Mouse (Mus musculus) gastrocnemius, postnatal 10 days (tissue): ENCODE measurements around the gene Deup1. TPM values are rescaled to one million over a fixed set of nuclear protein-coding genes. Genes with fewer than 3 reads are reported as not detected.

ENCODE experiments used
- DNase-seq: peaks from one replicate; pipeline ENCODE4 v3.0.0; 2021; ENCODE audit warnings: mixed read lengths
- total RNA-seq, 2 experiments: library from RNA; stranded (reverse); gene quantifications; 2 replicates each; pipeline ENCODE4 v1.2.3; 2021

The Deup1 gene
- total RNA-seq, 2 experiments from 2014 or later: 0.09 to 0.11 TPM

DNA sequence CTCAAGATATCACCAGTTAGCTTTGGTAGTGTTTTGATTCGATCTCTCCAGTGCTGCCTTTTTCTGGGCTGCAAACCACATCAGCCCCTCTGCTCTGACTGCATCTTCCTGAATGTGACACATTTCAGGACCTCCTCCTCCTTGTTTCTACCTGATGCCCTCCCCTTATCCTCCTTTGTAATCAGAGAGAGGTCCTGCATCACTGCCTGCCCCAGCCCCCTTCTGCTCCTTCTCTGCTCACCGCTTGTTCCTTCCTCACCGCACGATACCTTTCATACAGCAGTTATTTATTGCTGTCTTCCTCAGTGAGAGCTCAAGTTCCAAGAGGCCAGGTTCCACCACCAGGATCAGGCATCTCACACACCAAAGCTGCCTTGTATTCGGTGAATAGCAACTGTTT, 96.5 kb downstream of the Deup1 start:
- DNase-seq: no peak

DNA sequence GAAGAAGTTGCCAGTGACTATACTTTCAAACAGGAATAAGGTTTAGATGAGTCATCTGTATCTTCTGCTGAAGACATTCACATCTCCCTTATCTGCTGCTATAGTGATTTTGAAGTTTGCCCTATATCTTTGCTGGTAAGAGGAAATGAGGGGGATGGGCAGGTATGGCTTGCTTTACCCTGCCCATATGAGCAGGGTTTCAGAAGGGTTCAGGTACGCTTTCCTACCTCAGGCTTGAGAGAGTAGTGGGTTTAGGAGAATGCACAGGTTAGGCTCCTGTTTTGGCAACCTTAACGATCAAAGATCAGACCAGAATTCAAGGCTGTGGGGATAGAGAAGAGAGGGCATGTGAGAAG, 97.8 kb downstream of the Deup1 start:
- DNase-seq: no peak

DNA sequence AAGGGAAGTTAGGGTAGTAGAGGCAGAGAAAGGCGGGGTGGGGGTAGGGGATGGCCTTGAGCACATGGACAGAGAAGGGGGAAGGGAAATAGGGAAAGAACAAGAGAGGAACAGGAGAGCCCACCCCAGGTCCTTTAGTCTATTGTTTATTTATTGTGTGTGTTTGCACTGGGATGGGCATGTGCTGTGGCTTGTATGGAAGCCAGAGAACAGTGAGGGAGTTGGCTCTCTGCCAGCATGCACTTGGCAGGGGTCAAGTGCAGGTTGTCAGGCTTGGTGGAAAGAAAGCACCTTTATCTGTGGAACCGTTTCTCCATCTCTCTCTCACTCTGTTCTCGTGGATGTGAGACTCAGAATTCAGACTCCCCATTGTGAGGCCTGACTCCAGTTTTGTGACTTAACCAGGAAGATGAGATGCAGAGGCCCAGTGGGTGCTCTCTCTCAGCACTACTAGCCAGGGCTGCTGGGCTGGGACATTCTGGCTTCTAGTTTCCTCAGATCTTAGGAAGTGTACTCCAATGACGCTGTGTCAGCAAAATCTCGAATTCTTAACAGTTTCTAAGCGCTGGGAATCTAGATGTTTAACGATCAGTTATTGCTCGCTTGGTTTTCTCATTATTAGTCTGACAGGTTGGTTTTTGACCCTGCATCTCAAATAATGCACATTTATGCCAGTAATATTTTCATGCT, 98.3 kb downstream of the Deup1 start:
- no peak for DNase-seq

DNA sequence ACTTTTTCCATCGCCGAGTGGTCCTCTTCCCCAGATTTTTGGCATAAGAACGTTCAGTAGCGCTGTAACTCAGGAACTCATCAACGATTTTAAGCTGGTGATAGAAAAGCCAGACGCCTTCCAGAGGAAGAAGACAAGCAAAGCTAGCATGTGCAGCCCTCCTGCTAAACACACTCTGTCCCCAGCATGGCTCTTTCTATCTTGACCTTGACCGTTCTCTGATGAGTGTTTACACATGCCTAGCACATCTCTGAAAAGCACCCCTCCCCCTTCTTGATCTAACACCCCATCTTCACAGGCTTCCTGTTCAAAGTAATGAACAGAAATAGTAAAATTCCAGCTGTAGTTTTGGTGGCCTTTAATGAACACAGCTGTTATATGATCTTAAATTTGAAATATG, 99.4 kb downstream of the Deup1 start:
- no peak for DNase-seq

DNA sequence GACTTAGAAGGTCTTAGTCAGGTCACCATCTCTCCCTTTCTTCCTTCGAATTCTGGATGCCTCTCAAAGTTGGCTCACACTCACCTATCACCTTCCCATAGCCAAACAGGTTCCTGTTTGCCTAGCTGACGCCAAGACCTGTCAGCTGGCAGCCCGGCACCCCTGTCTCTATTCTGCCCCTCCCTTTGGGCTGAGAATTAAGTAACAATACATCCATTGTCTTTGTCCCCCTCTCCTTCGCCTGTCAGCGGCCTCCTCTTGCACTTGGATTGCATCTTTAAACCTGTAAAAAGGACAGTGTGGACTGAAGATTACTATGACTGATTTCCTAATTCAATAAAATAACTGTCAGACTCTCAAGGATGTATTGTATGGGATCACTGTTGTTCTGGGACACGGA, 99.9 kb downstream of the Deup1 start:
- no peak for DNase-seq

DNA sequence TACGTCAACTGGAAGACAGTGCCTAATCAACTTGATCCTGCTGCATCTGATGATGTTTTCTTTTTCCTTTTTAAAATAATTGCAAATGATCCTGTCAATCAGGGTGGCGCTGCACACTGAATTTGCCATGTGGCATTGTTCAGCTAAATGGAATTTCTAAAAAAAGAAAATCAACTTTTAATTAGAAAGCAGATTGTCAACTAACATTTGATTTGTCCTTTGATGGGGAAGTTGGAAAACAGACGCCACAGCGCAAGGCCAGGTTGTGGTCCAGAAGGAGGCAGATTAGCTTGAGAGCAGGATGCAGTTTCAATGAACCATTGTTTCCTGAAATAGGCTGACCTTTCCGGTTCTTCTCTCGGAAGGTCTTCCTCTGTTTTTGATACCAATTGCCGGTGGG, 101.2 kb downstream of the Deup1 start:
- no peak for DNase-seq

DNA sequence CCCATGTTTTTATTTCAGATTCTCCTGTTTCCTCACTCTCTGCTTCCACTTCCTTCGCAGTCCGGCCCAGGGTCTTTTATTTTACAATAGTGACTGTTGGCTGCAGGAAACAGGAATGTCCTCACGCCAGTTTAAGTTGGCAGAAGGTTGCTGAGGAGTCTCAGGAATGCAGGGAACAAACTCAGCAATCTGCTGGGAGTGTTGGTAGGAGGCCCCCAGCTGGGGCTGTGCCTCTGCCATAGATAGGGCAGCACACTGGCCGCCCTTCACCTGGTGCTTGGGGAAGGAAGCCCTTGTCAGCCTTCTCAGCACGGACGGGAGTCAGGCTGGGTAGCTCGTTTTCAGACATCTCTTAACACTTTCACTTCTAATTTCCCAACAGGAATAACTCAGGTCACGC, 102.5 kb downstream of the Deup1 start:
- DNase-seq: no peak

DNA sequence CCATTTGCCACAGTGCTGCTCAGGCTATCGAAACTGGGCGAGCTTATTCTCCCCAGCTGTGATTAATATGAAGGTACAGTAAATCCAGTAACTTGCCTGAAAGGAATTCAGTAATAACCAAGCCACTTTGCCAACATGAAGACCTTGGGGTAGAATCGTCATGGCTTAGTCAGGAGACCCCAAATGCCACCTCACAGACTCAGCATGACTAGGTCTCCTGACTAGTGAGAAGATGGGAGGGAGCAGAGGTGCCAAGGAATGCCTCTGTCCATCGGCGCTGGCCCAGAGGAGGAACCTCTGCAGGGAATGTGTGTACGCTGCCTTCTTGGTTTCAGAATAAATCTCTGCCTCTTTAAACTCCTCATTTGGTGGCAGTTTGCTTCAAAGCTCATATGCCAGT, 104.1 kb downstream of the Deup1 start:
- DNase-seq: no peak

DNA sequence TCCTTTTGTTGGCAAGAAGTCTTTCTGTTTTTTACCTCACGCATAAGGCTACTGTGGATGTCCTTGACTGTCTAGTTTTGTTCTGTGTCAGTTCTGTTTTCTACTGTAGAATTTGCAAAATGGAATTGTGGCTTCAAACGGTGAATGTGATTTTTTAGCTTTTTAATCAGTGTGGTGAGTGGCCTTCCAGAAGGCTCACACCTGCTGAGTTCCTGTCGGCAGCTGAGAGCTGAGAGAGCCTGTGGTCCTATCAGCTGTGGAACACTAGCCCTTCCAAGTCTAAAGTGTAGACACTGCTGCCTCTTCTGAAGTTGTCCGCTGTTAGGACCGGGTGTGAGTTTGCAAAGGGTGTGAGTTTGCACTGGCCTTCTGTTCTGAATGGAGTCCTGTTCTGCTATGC, 104.8 kb downstream of the Deup1 start:
- no peak for DNase-seq

DNA sequence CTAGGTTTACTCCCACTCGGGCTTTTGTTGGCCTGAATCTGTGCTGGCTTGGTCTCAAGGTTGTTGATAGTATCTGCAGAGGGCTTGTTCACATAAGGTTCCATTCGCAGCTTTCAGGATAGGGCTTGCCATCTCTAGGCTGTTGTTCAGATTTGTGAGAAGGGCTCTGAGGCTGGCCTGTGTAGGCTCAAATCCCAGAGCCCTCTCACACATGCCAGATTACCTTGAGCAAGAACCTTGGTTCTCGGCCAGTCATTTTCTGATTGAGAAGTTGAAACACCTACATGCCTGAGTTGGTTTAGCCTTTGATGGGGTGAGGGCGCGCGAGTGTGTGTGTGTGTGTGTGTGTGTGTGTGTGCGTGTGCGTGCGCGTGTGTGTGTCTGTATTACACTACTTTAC, 105.4 kb downstream of the Deup1 start:
- no peak for DNase-seq

DNA sequence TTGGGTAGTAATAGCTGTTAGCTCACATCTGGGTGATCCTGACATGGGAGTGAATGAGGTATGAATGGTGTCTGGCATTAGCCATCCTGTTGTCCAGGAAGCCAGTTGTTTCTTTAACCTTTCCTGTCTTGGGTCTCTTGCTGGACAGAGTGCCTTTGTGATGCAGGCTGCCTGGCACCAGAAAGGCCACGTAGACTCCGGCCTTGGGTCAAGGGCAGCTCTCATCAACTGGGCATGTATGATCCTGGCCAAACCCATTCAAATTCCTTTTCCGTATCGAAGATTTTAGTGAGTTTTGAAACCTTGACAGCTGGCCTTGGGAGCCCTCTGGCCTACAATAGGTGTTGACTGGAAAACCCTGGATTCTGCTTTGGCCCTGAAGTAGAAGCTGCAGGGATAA, 109.8 kb downstream of the Deup1 start:
- no peak for DNase-seq

DNA sequence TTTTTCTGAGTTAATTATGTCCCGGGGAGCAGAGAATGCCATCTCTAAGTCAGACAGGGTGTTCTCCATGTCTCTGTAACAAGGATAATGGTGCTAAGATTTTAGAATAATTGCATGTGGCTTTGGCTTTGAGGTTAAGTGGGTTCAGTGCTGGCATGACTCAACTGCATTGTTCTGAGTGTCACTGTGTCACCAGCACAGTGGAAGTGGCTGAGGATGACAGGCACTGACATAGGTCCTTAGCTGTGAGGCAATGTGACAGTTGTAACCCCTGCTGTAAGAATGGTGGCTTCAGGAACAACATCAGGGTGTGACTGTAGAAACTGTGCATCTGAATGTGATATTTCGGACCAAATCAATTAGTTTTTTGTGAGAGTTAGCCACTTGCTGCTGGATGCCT, 111.7 kb downstream of the Deup1 start:
- DNase-seq: no peak

DNA sequence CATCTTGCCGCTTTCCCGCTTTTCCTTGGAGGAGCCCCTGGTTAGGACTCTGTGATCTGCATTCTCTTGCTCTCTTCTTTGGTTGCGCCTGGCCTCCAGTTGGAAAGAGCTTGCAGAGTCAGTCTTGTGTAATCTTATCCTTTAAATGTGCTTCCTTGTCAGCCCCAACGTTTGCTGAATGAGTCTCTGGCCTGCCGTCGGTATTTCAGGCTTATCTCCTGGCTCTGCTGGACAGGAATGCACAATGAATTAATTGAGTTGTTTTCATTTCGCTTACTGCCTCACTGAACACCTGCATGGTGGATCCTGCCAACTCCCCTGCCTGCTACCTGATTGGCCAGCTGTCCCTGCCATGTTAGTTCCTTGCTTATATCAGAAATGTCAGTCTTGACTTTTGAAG, 114.8 kb downstream of the Deup1 start:
- no peak for DNase-seq

DNA sequence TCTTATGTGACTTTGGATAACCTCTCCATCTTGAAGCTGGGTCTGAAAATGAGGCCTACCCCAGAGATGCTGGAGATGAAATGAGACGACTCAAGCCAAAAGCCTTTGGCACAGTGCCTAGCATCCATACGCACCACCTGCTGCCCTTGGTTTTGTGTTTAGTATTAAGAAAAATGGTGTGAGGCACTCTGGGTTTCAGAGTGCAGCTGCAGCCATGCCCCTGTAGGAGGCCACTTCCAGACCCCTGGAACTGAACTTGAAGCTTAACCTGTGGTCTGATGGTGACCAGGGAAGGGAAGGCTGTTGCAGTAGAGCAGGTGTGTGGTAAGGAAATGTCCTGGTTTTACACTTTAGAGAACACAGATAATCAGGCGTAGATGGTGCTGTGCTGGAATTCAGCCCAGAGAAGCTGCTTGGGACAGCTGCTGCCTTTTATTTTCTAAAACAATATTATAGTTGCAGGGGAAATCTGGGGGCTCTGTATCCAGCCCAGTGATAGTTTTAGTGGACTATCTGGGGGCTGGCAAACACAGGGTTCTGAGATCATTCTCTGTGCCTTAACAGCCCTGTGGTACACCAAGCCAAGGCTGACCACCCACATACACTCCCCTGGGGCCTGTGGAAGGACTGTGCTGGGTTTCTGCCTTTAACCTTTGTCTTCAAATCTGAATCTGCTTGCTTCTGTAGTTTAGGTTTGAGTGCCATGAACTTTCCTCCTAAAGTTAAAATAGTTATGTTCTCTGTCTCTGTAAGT, 117.0 kb downstream of the Deup1 start:
- no peak for DNase-seq

Other genes with a start within 250 kb of the Deup1 start
- gene Smco4, start 134.5 kb downstream of the Deup1 start, total RNA-seq: 10 to 100 TPM; 17.0 to 17.9 TPM
- 10 to 100 TPM in 1 of 2 experiments, 1 to 10 TPM in 1; 8.6 to 12.5 TPM for gene Slc36a4, start 81.8 kb upstream of the Deup1 start, total RNA-seq
- gene Mtnr1b, start 246.6 kb upstream of the Deup1 start, total RNA-seq: not detected